Mouse (Mus musculus): Measurements from ENCODE around the gene Sod2.

- 0 out of 2 replicates have a peak, but pooled peaks have one; percentile 8 for TF ChIP-seq CTCF (IDR thresholded peaks at IDR 0.05; ENCODE audit: low read depth)
- TF ChIP-seq EP300 (IDR thresholded peaks at IDR 0.05; ENCODE audit: low read depth), result no peak
Measured at GRCm38 (mm10) chr17:12991635-12992358, 14.8 kb upstream of the Sod2 start.
